Mouse (Mus musculus): Measurements from ENCODE around the gene Fcrla. TPM values are rescaled to one million over a fixed set of nuclear protein-coding genes. Genes with fewer than 3 reads are reported as not detected.

The Fcrla gene
- polyA plus RNA-seq, 1 experiment from 2014 or later, result not detected

Other genes with a start within 250 kb of the Fcrla start
- gene Atf6, start 59.8 kb downstream of the Fcrla start, polyA plus RNA-seq (2015; fragmentation: Nextera tagmentation; extraction: Ambion mirVana), result 8.0 and 8.4 TPM in 2 replicates
- gene Gm26620, start 42.5 kb downstream of the Fcrla start, polyA plus RNA-seq (2015; fragmentation: Nextera tagmentation; extraction: Ambion mirVana), result 2.1 and 2.4 TPM in 2 replicates
- 84.6 and 89.8 TPM in 2 replicates for gene Dusp12, start 42.0 kb downstream of the Fcrla start, polyA plus RNA-seq (2015; fragmentation: Nextera tagmentation; extraction: Ambion mirVana)
- gene Fcrlb, start 14.6 kb downstream of the Fcrla start, polyA plus RNA-seq (2015; fragmentation: Nextera tagmentation; extraction: Ambion mirVana), result 0.27 TPM in 1 of 2 replicates, not detected in the other
- gene Fcgr2b, start 49.0 kb upstream of the Fcrla start, polyA plus RNA-seq (2015; fragmentation: Nextera tagmentation; extraction: Ambion mirVana), result 1.5 and 2.2 TPM in 2 replicates
- 1.4 and 1.8 TPM in 2 replicates for gene Fcgr4, start 91.3 kb upstream of the Fcrla start, polyA plus RNA-seq (2015; fragmentation: Nextera tagmentation; extraction: Ambion mirVana)
- gene Fcgr3, start 137.4 kb upstream of the Fcrla start, polyA plus RNA-seq (2015; fragmentation: Nextera tagmentation; extraction: Ambion mirVana), result 15.3 and 15.9 TPM in 2 replicates
- 1.6 and 2.1 TPM in 2 replicates for gene Cfap126, start 186.3 kb upstream of the Fcrla start, polyA plus RNA-seq (2015; fragmentation: Nextera tagmentation; extraction: Ambion mirVana)
- gene Sdhc, start 223.0 kb upstream of the Fcrla start, polyA plus RNA-seq (2015; fragmentation: Nextera tagmentation; extraction: Ambion mirVana), result 457 and 490 TPM in 2 replicates
- gene Mpz, start 223.1 kb upstream of the Fcrla start, polyA plus RNA-seq (2015; fragmentation: Nextera tagmentation; extraction: Ambion mirVana), result 1.7 TPM in 2 replicates